Comparison of ENCODE assay signal across 26 mouse cellular contexts in genomic region chr10:30737323-30737722, GRCm38 (mm10).
DNase-seq lines count a peak whose midpoint lies in the region; ATAC-seq and TF ChIP-seq lines count a peak whose summit lies in the region.
"Had no signal": no experiment of that assay in that cellular context is flagged by ENCODE, and none has a peak within 500 bp of the region (broad histone marks: within the 10 kb centered on the region; RNA-seq: fewer than 3 reads in every experiment).

No protein-coding gene starts in this region.

- no peaks in the 10 kb centered on the region for H3K27me3 ChIP-seq in heart, embryonic 11.5 days (ENCODE audit: control insufficient read depth, insufficient read depth, low read length)
- H3K27me3 ChIP-seq in E14TG2a.4 (ENCODE audit: insufficient read depth, low read length): no peaks in the 10 kb centered on the region
- H3K27me3 ChIP-seq: CH12.LX; forebrain, embryonic 13.5 days; hindbrain, embryonic 13.5 days; intestine, embryonic 15.5 days had no signal

- no peak for TF ChIP-seq CTCF in E14TG2a.4 (conservative IDR thresholded peaks at IDR 0.05; ENCODE audit: low read length)

- H3K4me1 ChIP-seq in heart, embryonic 11.5 days (ENCODE audit: control insufficient read depth, insufficient read depth, low read length): no peaks in the 10 kb centered on the region
- H3K4me1 ChIP-seq in E14TG2a.4 (replicated peaks; ENCODE audit: low read depth, low read length): peaks cover 79% of the 10 kb centered on the region
- H3K4me1 ChIP-seq: heart, embryonic 10.5 days; hindbrain, embryonic 10.5 days; hindbrain, embryonic 13.5 days; intestine, embryonic 15.5 days had no signal

- WGBS in heart, embryonic 11.5 days (ENCODE audit: insufficient replicate concordance): 83% methylated on average over 2 of the region's 2 CpGs

- H3K9ac ChIP-seq in heart, embryonic 11.5 days (ENCODE audit: low read depth, low read length): no peak overlapping the region
- H3K9ac ChIP-seq: forebrain, embryonic 13.5 days; hindbrain, embryonic 13.5 days; intestine, embryonic 15.5 days had no signal

- no peak for DNase-seq in heart, postnatal 10 days
- DNase-seq in ES-CJ7 (ENCODE audit: low read depth, low spot score) (peak; percentile 92), ZHBTc4 (ENCODE audit: low read depth, low spot score) (peak; percentile 86)
- DNase-seq in left cerebral cortex, adult 11 months (ENCODE audit: low spot score): no peak
- DNase-seq: adrenal gland, postnatal 10 days; adrenal gland, postnatal 36 days; B cell, adult 2 months; cerebellum, adult 18-20 months; cerebellum, adult 9-10 months; cerebellum, postnatal 14 days; gastrocnemius, postnatal 10 days; gastrocnemius, postnatal 36 days; heart, adult 2 months; heart, postnatal 36 days; kidney, adult 11 months had no signal

- H3K4me2 ChIP-seq in heart, embryonic 11.5 days: no peak overlapping the region
- H3K4me2 ChIP-seq: forebrain, embryonic 13.5 days; hindbrain, embryonic 13.5 days; intestine, embryonic 15.5 days had no signal

- H3K27ac ChIP-seq in heart, embryonic 11.5 days (ENCODE audit: low read depth, low read length): no peak overlapping the region
- H3K27ac ChIP-seq: forebrain, embryonic 10.5 days; forebrain, embryonic 13.5 days; heart, adult 2 months; heart, embryonic 10.5 days; hindbrain, embryonic 10.5 days; hindbrain, embryonic 13.5 days; intestine, embryonic 15.5 days had no signal

- H3K4me3 ChIP-seq in heart, embryonic 11.5 days (ENCODE audit: low read depth, low read length): no peak overlapping the region
- H3K4me3 ChIP-seq in E14TG2a.4 (replicated peaks; ENCODE audit: low read length): peak overlapping the region; percentile 1; the same call in 1 of the 2 replicates
- H3K4me3 ChIP-seq: forebrain, embryonic 10.5 days; forebrain, embryonic 13.5 days; heart, adult 2 months; heart, embryonic 10.5 days; hindbrain, embryonic 10.5 days; hindbrain, embryonic 13.5 days; intestine, embryonic 15.5 days had no signal

- H3K9me3 ChIP-seq in heart, embryonic 11.5 days (replicated peaks; ENCODE audit: control insufficient read depth, low read length): no peaks in the 10 kb centered on the region
- H3K9me3 ChIP-seq in E14TG2a.4 (ENCODE audit: low read length): no peaks in the 10 kb centered on the region
- H3K9me3 ChIP-seq: forebrain, embryonic 10.5 days; forebrain, embryonic 13.5 days; heart, embryonic 10.5 days; hindbrain, embryonic 10.5 days; hindbrain, embryonic 13.5 days; intestine, embryonic 15.5 days had no signal

- no peaks in the 10 kb centered on the region for H3K36me3 ChIP-seq in heart, embryonic 11.5 days (ENCODE audit: control insufficient read depth, insufficient read depth, low read length)
- H3K36me3 ChIP-seq in E14TG2a.4 (ENCODE audit: insufficient read depth, low read length): peaks cover 10% of the 10 kb centered on the region
- H3K36me3 ChIP-seq: forebrain, embryonic 10.5 days; heart, embryonic 10.5 days; hindbrain, embryonic 10.5 days; hindbrain, embryonic 13.5 days; intestine, embryonic 15.5 days had no signal

- intact Hi-C loops in heart, postnatal 10 days (cut with DNase I): no loop called here

- 0 out of 2 replicates have a peak, but pooled peaks have one; percentile 7 for ATAC-seq in heart, embryonic 11.5 days (replicated peaks; ENCODE audit: insufficient number of reproducible peaks, low FRiP score, low TSS enrichment)
- no peak for ATAC-seq in megakaryocyte-erythroid progenitor cell, adult 5-6 weeks (replicated peaks; ENCODE audit: low FRiP score, low TSS enrichment, poor library complexity, severe bottlenecking)
- ATAC-seq: forebrain, embryonic 13.5 days; forebrain, embryonic 16.5 days; intestine, embryonic 15.5 days had no signal

Comparison
In these comparisons a context has a peak if more than half of its experiments do, and no peak if none do; other contexts are left out.
1. DNase-seq: peak in ES-CJ7 (single experiment) and ZHBTc4 (single experiment); none in heart, postnatal 10 days (0 of 2) and left cerebral cortex, adult 11 months (single experiment).